Mouse (Mus musculus): ENCODE measurements around the gene Ly6f.
A peak's percentile ranks its signal among the peaks of the same experiment; 100 is the strongest.

The Ly6f gene

DNA sequence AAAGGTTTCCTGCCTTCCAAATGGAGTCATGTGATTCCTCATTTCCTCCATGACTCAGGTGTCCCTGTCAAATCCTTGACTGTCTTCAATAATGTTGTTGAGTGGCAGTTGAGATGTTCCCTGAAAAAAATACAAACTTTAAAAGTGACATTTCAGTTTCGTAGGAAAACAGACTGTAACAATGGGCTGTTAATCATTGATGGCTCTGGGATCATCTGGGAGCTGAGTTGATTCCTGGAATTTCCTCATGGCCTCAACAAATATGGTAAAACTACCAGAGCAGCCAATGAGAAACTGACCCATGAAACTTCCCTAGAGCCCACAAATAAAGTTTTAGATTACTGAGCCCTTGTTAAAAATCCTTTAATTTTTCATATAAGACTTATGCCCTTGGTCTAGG, 37.9 kb downstream of the Ly6f start:
- TF ChIP-seq GATA4 (IDR thresholded peaks at IDR 0.05; ENCODE audit: insufficient replicate concordance, low read length), result no peak

DNA sequence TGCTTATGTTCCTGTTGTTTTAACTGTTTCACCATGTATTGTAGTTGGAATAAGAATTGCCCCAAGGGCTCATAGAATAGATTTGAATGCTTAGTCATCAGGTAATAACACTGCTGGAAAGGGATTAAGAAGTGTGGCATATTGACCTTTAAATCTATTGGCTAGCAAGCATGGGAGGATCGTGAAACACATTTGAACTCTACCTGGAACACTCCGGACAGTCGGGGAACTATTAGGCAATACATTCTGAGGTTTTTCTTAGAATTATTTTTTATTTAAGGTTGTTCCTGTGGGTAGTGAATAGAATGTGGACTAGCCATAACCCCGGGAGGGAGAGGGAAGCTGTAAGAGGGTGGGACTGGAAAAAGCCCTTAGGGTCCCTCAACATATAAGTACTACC, 41.0 kb downstream of the Ly6f start:
- TF ChIP-seq GATA4 (IDR thresholded peaks at IDR 0.05; ENCODE audit: insufficient replicate concordance, low read length), result no peak

DNA sequence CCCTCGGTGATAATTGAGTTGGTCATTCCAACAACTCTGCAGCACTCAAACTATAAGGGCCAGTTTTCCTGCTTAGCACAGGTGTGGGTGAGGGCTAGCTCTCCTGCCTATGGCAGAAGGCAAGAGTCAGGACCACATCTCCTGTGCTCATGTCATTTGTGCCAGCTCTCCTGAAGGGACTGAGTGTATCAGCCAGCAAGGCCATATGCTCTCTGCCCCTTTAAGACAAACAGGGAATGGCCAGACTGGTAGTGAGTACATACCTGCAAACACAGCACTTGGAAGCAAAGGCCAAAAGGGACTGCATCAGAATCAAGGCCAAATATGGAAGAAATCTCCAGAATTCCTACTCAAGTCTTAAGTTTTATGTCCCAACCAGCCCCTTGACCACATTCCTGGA, 41.7 kb downstream of the Ly6f start:
- no peak for TF ChIP-seq GATA4 (IDR thresholded peaks at IDR 0.05; ENCODE audit: insufficient replicate concordance, low read length)

GRCm38 (mm10) chr15:75314421-75314820, 46.2 kb downstream of the Ly6f start:
- peak; percentile 18; the same call in 1 of the 2 replicates for TF ChIP-seq GATA4 (IDR thresholded peaks at IDR 0.05; ENCODE audit: insufficient replicate concordance, low read length)

DNA sequence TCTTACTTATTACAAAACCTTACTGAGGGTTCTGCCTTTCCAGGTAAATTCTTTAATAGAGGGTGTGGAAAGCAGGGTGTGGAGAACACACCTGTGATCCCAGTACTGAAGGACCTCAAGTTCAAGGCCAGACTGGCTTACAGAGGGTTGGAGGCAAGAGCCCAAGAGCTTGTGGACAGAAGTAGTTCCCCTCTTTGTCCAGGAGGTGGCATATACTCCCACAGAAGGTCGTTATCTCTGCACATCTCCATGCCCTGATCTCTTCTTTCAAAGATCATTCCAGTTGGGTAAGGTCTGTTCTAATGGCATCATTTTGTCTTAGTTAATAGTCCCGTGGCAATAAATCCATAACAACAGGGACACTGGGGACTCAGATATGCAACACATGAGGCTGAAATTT, 49.0 kb downstream of the Ly6f start:
- peak; percentile 95 for TF ChIP-seq GATA4 (IDR thresholded peaks at IDR 0.05; ENCODE audit: insufficient replicate concordance, low read length)

- TF ChIP-seq GATA4 (IDR thresholded peaks at IDR 0.05; ENCODE audit: insufficient replicate concordance, low read length), result no peak
Observed at GRCm38 (mm10) chr15:75318584-75318983, 50.4 kb downstream of the Ly6f start.

GRCm38 (mm10) chr15:75320104-75320503, 51.9 kb downstream of the Ly6f start:
- peak; percentile 85 for TF ChIP-seq GATA4 (IDR thresholded peaks at IDR 0.05; ENCODE audit: insufficient replicate concordance, low read length)
